Comparison of ENCODE assay signal across 25 mouse cellular contexts in the genomic region with DNA sequence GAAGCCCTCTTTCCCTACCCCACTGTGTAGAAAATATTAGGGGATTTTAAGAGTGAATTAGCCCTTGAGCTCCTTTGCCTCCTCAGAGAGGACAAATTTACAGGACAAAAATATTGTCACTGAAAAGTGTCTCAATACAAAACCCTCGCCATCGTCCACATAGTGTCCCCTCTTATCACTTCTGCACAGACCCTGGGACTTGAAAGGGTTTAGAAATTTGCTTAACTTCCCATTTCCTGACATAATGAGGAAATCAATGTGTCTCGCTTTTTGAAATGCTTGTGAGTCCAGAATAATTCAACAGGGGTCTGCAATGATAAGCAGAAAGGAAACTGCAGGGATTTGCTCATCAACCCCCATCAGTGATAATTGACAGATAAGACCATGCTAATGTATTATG.
"Had no signal": no experiment of that assay in that cellular context is flagged by ENCODE, and none has a peak within 500 bp of the region (broad histone marks: within the 10 kb centered on the region; RNA-seq: fewer than 3 reads in every experiment).

No protein-coding gene starts in this region.

- H3K9me3 ChIP-seq: heart, embryonic 13.5 days; heart, embryonic 15.5 days; hindbrain, embryonic 15.5 days; kidney, embryonic 15.5 days; limb, embryonic 10.5 days; limb, embryonic 12.5 days had no signal

- H3K36me3 ChIP-seq: heart, embryonic 13.5 days; heart, embryonic 15.5 days; hindbrain, embryonic 15.5 days; kidney, embryonic 15.5 days; limb, embryonic 10.5 days; limb, embryonic 12.5 days had no signal

- ATAC-seq: hindbrain, postnatal 0 days; intestine, embryonic 16.5 days had no signal

- H3K4me1 ChIP-seq: heart, embryonic 13.5 days; heart, embryonic 15.5 days; hindbrain, embryonic 15.5 days; kidney, embryonic 15.5 days; limb, embryonic 10.5 days; limb, embryonic 12.5 days had no signal

- H3K4me2 ChIP-seq: heart, embryonic 11.5 days; heart, embryonic 13.5 days; heart, embryonic 15.5 days; hindbrain, embryonic 15.5 days; kidney, embryonic 15.5 days; limb, embryonic 12.5 days; liver, embryonic 11.5 days had no signal

- H3K27ac ChIP-seq: heart, adult 2 months; heart, embryonic 13.5 days; heart, embryonic 15.5 days; hindbrain, embryonic 15.5 days; hindbrain, postnatal 0 days; kidney, embryonic 15.5 days; kidney, postnatal 0 days; left cerebral cortex, adult 2 months; limb, embryonic 10.5 days; limb, embryonic 12.5 days had no signal

- H3K4me3 ChIP-seq: heart, adult 2 months; heart, embryonic 13.5 days; heart, embryonic 15.5 days; hindbrain, embryonic 15.5 days; kidney, embryonic 15.5 days; left cerebral cortex, adult 2 months; limb, embryonic 10.5 days; limb, embryonic 12.5 days had no signal

- DNase-seq: gastrocnemius, postnatal 14 days; gastrocnemius, postnatal 36 days; heart, adult 11 months; heart, adult 2 months; heart, postnatal 14 days; heart, postnatal 36 days; kidney, adult 11 months; kidney, adult 2 months; kidney, adult 9 months; kidney, postnatal 14 days; kidney, postnatal 36 days; layer of hippocampus, adult 9-11 months; liver had no signal

- H3K27me3 ChIP-seq: heart, embryonic 13.5 days; heart, embryonic 15.5 days; hindbrain, embryonic 15.5 days; kidney, embryonic 15.5 days; limb, embryonic 12.5 days had no signal

- H3K9ac ChIP-seq: heart, embryonic 13.5 days; heart, embryonic 15.5 days; hindbrain, embryonic 15.5 days; kidney, embryonic 15.5 days; limb, embryonic 12.5 days had no signal
